Mouse (Mus musculus) liver, embryonic 13.5 days (tissue): ENCODE measurements at regions not wholly inside any gene's neighbourhood (a gene's known extent, or its start where the extent isn't known, plus 50 kb on each side); places are given as distances from the start of the nearest gene placed in this dataset.
A peak's percentile ranks its signal among the peaks of the same experiment; 100 is the strongest.

Experiments used
- ATAC-seq: fragments of 200-750 bp; cut with Nextera tagmentation; 2 replicates; pipeline ENCODE4 v1.8.0; 2017; ENCODE audit warnings: low read depth, mild to moderate bottlenecking, moderate number of reproducible peaks, moderate library complexity
- DNase-seq: peaks from one replicate; pipeline ENCODE4 v3.0.0; 2022
- H3K27ac ChIP-seq: fragments of 300-500 bp; sonication (generic); 2 replicates; pipeline ENCODE4 v1.5.1; 2015; ENCODE audit warnings: moderate library complexity, mild to moderate bottlenecking, inconsistent platforms
- H3K27me3 ChIP-seq: fragments of 300-500 bp; sonication (generic); 2 replicates; pipeline ENCODE4 v1.6.1; 2015; ENCODE audit warnings: mild to moderate bottlenecking, inconsistent platforms
- H3K36me3 ChIP-seq: fragments of 300-500 bp; sonication (generic); 2 replicates; pipeline ENCODE4 v1.6.1; 2015; ENCODE audit warnings: mild to moderate bottlenecking, inconsistent platforms
- H3K4me1 ChIP-seq: fragments of 300-500 bp; sonication (generic); replicated peaks from 2 replicates; pipeline ENCODE4 v1.6.1; 2015; ENCODE audit warnings: inconsistent platforms
- H3K4me2 ChIP-seq: fragments of 300-500 bp; sonication (generic); 2 replicates; pipeline ENCODE4 v1.6.1; 2015; ENCODE audit warnings: inconsistent platforms, mild to moderate bottlenecking, moderate library complexity
- H3K4me3 ChIP-seq: fragments of 300-500 bp; sonication (generic); replicated peaks from 2 replicates; pipeline ENCODE4 v1.5.1; 2015; ENCODE audit warnings: mild to moderate bottlenecking, inconsistent platforms
- H3K9ac ChIP-seq: fragments of 300-500 bp; sonication (generic); 2 replicates; pipeline ENCODE4 v1.6.1; 2015; ENCODE audit warnings: mild to moderate bottlenecking, inconsistent platforms
- H3K9me3 ChIP-seq: fragments of 300-500 bp; sonication (generic); replicated peaks from 2 replicates; pipeline ENCODE4 v1.6.1; 2016; ENCODE audit warnings: inconsistent platforms
- WGBS: fragments of 180-500 bp; shearing (Covaris S2); methylation state at CpG from one replicate; pipeline ENCODE4 v1.1.7; 2015; ENCODE audit not compliant: insufficient replicate concordance; 5-methylcytosine and 5-hydroxymethylcytosine counted together

DNA sequence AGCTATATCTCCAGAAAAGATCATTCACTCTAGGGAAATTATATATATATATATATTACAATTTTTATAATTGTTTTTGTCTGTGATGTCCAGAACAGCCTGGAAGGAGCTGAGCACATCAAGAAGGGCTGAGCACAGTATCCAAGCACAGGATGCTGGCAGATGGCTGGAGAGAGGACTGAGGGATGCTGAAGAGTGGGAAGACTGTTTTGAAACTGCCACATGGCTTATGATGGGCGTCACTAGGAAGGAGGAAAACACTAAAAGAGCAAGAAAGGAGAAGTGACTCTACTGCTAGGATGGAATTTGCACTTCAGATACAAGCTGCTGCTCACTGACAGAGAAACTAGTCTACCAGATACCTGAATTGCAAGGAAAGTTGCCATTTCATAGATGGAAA lies 50.4 kb upstream of the Atg10 start:
- no peak for DNase-seq
- Histone ChIP-seq H3K27me3 (no peaks in the 10 kb centered on the region), H3K4me3 (no peak overlapping the region), H3K9me3 (no peaks in the 10 kb centered on the region), H3K4me2 (no peak overlapping the region), H3K36me3 (no peaks in the 10 kb centered on the region), H3K9ac (no peak overlapping the region), H3K4me1 (no peaks in the 10 kb centered on the region), H3K27ac (no peak overlapping the region)
- no peak for ATAC-seq
- WGBS, result 36% methylated on average over 1 of the region's 1 CpGs

DNA sequence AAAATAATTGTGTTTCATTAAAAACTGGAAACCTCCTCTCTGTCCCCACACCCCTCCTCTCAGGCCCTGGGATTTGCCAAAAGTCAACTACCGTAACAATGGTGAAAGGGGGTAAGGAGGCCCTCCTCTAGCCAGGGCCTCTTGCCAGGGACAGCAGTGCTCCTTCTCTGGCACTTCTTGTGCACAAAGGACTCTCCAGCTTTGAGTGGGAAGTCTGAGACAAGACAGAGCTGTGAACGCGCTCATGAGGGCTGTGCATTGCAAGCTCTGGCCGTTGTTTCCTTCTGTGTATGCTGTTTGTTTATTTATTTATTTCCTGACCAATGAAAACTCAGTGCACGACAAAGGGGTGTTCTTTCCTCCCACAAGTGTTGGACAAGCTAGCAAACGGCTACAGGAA lies 50.8 kb upstream of the Atg10 start:
- no peak for DNase-seq
- WGBS, result 59% methylated on average over 6 of the region's 6 CpGs

DNA sequence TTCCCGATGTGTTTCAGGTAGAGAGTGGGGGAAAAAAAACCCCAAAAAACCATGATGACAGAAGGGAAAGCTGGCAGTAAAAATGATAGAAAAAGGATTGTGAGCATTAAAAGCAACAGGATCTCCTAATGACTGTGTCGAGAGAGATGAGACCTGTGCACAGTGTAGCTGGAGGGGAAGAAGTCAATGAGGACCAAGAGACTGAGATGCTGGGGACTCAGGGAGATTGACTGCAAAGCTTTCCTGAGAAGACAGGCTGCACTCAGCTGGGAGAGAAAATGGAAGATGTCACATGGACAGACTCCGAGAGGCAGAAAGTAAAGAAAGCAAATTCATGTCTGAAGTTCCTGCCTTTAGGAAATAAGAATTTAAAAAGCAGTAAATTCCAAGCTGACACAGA lies 55.7 kb upstream of the Atg10 start:
- Histone ChIP-seq H3K27me3 (no peaks in the 10 kb centered on the region), H3K4me1 (no peaks in the 10 kb centered on the region), H3K27ac (no peak overlapping the region), H3K4me3 (no peak overlapping the region), H3K4me2 (no peak overlapping the region), H3K36me3 (no peaks in the 10 kb centered on the region), H3K9me3 (no peaks in the 10 kb centered on the region), H3K9ac (no peak overlapping the region)
- no peak for DNase-seq
- ATAC-seq, result no peak
- WGBS, result 68% methylated on average over 3 of the region's 3 CpGs

More for the DNA sequence above, 50.8 kb upstream of the Atg10 start:
- H3K27ac ChIP-seq, result no peak overlapping the region
- no peaks in the 10 kb centered on the region for H3K36me3 ChIP-seq
- H3K27me3 ChIP-seq, result no peaks in the 10 kb centered on the region
- ATAC-seq, result no peak
- H3K4me1 ChIP-seq, result no peaks in the 10 kb centered on the region
- no peak overlapping the region for H3K9ac ChIP-seq
- no peaks in the 10 kb centered on the region for H3K9me3 ChIP-seq
- no peak overlapping the region for H3K4me3 ChIP-seq
- no peak overlapping the region for H3K4me2 ChIP-seq

DNA sequence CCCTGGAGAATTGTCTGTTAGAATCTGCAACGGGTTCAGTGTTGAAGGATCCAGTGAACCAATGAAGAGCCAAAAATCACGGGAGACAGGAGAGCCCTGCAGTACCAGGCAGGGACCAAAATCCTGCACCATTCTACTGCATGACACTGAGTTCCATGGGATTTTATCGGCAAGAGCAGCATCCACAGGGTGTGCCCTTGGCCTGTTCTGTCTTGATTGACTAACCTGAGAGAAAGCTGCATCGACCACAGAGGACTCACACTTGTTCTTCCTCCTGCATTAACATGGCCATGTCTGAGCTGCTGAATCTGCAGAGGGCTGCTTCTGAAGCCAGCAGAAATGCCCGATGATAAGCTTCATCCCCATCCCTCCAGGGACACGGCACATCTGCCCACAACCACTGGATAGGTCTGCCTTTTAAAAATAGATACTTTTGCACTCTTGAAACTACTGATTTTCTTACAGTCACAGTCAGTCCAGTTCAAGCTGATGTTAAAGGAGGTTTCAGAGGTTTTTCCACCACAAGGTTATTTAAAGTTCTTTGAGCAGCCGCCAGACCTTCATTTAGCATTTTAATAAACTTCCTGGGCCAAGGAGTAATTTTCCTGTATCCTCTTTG lies 71.9 kb upstream of the Atg10 start:
- peak; percentile 62; the same call in 1 of the 2 replicates for ATAC-seq
- H3K9me3 ChIP-seq, result 0 out of 2 replicates have a peak, but pooled peaks cover 3% of the 10 kb centered on the region
- H3K36me3 ChIP-seq, result no peaks in the 10 kb centered on the region
- no peak overlapping the region for H3K9ac ChIP-seq
- H3K27me3 ChIP-seq, result no peaks in the 10 kb centered on the region
- no peak for DNase-seq
- 57% methylated on average over 7 of the region's 7 CpGs for WGBS
- no peak overlapping the region for H3K4me3 ChIP-seq
- peaks cover 16% of the 10 kb centered on the region for H3K4me1 ChIP-seq
- H3K4me2 ChIP-seq, result no peak overlapping the region
- no peak overlapping the region for H3K27ac ChIP-seq

DNA sequence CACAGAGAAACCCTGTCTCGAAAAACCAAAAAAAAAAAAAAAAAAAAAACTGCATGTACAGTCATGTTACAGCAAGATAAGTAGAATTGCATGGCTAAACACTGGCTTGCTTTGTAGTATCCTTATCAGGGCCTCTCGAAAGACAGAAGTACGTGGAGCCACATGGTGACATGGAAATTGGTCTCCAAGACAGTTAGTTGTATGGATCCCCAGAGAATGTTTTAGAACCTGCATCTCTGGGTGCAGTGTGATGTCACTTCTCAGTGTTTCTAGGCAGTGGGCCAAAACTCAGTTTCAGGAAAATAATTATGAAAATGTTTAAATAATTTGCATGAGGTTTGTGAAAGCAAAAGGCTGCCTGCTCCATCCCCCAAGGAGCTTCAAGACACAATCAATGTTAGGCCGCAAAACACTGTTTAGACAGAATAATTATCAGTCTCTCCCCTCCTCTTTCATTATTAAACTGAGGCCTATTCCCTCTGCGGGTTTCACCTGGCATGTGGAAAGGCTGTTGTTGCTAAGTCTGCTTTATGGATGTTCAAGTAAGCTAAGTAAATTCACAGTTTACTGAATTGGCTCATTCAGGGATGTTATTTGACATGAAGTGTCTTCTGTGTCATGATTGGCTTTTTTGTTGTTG lies 72.9 kb upstream of the Atg10 start:
- WGBS, result 38% methylated on average over 5 of the region's 5 CpGs
- Histone ChIP-seq H3K4me3 (no peak overlapping the region), H3K27me3 (no peaks in the 10 kb centered on the region), H3K4me1 (peaks cover 20% of the 10 kb centered on the region), H3K9me3 (0 out of 2 replicates have a peak, but pooled peaks cover 3% of the 10 kb centered on the region), H3K4me2 (no peak overlapping the region), H3K9ac (no peak overlapping the region), H3K36me3 (no peaks in the 10 kb centered on the region), H3K27ac (peak overlapping the region; percentile 50; the same call in 1 of the 2 replicates)
- peak; percentile 84 for ATAC-seq
- peak; percentile 15 for DNase-seq

DNA sequence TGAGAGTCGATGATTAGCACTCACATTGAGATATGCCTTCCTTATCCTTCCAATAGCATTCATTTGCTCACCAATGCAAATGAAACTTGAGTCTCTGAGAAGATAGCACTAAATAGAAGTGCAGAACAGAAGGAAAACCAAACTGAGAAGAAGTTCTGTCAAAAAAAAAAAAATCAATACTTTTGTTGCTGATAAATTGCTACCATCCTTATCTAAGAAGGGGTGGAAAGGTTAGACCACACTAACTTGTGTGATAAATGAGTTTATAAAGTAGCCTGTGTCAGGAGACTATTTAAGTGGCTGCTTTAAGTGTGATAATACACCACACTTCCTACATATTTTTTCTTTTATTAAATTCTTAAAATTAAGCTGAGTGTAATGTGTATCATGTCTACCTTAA lies 78.1 kb upstream of the Atg10 start:
- Histone ChIP-seq H3K4me2 (no peak overlapping the region), H3K27ac (no peak overlapping the region), H3K4me3 (no peak overlapping the region), H3K9ac (no peak overlapping the region), H3K36me3 (no peaks in the 10 kb centered on the region), H3K9me3 (0 out of 2 replicates have a peak, but pooled peaks cover 3% of the 10 kb centered on the region), H3K4me1 (peaks cover 10% of the 10 kb centered on the region), H3K27me3 (no peaks in the 10 kb centered on the region)
- no peak for DNase-seq
- ATAC-seq, result no peak; the same call in 1 of the 2 replicates
- 36% methylated on average over 1 of the region's 1 CpGs for WGBS

DNA sequence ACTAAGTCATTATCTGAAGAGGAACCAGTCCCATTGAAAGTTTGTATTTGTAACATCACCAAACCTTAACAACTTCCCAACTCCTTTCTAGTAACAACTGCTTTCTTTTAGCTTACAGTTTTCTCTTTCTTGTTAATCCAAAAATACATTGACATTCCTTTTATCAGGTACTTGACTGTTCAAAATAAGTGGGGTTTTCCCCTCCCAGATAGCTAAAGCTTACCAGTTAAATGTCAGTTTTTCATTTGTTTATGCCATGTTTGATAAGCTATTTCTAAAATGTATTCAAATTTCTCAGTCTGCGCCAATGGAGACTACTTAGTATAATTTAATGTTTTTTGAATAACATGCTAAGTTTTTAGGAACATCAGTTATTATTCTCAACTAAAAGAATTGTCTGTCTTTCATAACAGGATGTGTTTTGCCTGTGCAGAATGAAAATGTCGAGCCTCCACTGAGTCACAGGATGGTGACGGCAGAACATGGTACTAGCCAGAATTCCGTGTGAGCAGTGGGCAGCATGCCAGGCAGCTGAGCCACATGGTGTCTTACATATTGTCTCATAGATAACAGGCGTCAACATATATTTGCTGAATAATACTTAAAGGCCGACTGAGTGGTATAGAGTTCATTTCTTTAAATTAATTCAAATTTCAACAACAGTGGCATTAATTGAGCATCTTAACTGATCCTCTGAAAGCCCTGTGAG lies 82.1 kb upstream of the Atg10 start:
- H3K27ac ChIP-seq, result no peak overlapping the region
- H3K4me3 ChIP-seq, result no peak overlapping the region
- no peak overlapping the region for H3K9ac ChIP-seq
- H3K36me3 ChIP-seq, result no peaks in the 10 kb centered on the region
- H3K27me3 ChIP-seq, result no peaks in the 10 kb centered on the region
- DNase-seq, result no peak
- 62% methylated on average over 6 of the region's 6 CpGs for whole genome bisulfite sequencing
- H3K4me1 ChIP-seq, result peaks cover 6% of the 10 kb centered on the region; the same call in 1 of the 2 replicates
- H3K9me3 ChIP-seq, result no peaks in the 10 kb centered on the region
- no peak for ATAC-seq
- H3K4me2 ChIP-seq, result no peak overlapping the region

DNA sequence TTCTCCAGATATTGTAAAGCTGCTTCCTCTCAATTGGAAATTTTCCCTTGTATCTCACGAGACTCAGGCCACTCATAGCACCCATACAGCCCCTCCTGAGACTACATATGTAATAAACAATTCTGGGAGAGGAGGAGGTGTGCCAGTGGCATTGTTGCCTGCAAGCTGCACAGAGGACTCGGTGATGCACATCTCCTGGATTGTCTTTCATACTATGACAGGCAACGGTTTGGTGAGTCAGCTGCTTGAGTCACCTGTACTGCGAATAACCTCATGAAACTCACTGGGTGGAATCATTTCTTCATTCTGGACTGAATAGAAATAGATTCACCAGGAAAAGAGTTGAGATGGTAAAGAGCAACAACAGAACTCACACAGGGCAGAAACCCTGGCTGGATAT lies 82.8 kb upstream of the Atg10 start:
- no peak overlapping the region for H3K4me3 ChIP-seq
- WGBS, result 76% methylated on average over 4 of the region's 4 CpGs
- no peak overlapping the region for H3K27ac ChIP-seq
- peaks cover 3% of the 10 kb centered on the region; the same call in 1 of the 2 replicates for H3K4me1 ChIP-seq
- no peaks in the 10 kb centered on the region for H3K36me3 ChIP-seq
- no peak for ATAC-seq
- no peak for DNase-seq
- H3K9ac ChIP-seq, result no peak overlapping the region
- H3K4me2 ChIP-seq, result no peak overlapping the region
- no peaks in the 10 kb centered on the region for H3K27me3 ChIP-seq
- no peaks in the 10 kb centered on the region for H3K9me3 ChIP-seq

DNA sequence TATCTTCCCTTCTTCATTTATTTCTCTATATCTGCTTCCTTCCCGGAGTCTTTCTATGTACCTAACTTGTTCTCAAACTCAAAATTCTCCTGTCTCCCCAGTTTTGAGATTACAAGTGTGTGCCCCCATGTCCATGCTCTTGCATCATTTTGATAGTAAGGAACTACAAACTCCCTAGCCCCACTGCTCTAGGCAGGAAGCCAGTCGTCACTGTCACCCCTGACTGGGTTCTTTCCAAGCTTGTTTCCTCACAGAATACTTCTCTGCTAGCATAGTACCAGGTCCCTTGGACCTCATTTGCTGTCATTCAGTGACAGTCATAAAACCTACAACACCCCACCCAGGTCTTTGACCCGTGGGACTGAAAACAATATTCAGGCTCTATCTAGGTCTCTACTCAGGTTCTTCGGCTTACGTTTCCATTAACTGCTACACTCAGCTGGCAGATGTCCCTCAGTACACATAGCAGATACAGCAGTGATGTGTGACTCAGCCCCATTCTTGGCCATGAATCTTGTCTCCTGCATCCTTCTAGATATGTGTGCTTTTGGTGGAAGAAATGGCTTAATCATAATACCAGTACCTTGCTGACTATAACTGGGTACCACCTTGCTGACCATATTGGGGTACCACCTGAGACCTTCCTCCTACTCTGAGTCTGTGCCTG lies 89.3 kb upstream of the Atg10 start:
- Histone ChIP-seq H3K4me3 (no peak overlapping the region), H3K4me1 (no peaks in the 10 kb centered on the region), H3K4me2 (no peak overlapping the region), H3K27ac (no peak overlapping the region), H3K27me3 (no peaks in the 10 kb centered on the region), H3K9ac (no peak overlapping the region), H3K9me3 (no peaks in the 10 kb centered on the region), H3K36me3 (no peaks in the 10 kb centered on the region)
- no peak for ATAC-seq
- no peak for DNase-seq
- 66% methylated on average over 5 of the region's 5 CpGs for WGBS

DNA sequence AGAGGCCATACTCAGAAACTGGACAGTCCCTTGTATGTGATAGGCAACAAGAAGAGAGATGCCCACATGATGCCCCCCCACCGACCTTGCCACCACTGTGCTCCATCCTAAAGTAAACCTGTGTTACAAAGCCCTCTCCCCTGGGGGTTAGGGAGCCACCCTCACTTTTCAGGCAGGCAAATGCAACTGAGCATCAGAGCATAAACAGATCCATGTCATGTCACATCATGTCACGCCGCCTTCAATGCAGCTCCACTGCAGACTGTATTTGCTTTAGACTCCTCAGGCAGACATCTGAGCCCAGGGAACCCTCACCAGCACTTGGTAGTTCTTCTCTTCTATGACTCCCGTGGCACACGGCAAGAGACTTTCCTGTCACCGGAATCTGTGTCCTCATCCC lies 98.6 kb upstream of the Atg10 start:
- H3K4me3 ChIP-seq, result no peak overlapping the region
- ATAC-seq (no peak), DNase-seq (no peak)
- no peaks in the 10 kb centered on the region for H3K4me1 ChIP-seq
- no peaks in the 10 kb centered on the region for H3K27me3 ChIP-seq
- no peak overlapping the region for H3K27ac ChIP-seq
- no peak overlapping the region for H3K9ac ChIP-seq
- WGBS, result 81% methylated on average over 6 of the region's 6 CpGs
- no peak overlapping the region for H3K4me2 ChIP-seq
- no peaks in the 10 kb centered on the region for H3K9me3 ChIP-seq
- no peaks in the 10 kb centered on the region for H3K36me3 ChIP-seq

DNA sequence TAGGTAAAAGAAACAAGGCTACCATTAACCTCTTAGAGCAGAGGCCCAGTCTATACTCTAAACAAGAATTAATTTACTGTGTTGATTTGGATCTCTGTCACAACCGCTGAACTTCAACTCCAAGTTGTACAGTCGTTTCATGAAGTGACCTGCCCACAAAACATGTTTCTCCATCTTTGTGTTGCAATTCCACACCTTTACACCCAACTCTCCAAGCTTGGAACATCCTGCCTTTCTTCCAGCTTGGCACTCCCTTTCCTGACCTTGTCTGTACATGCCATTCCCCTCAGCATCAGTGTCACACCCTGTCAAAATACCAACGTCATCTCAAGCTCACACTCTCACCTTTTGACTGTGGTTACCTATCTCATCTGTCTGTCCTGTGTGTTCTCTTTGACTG lies 103.1 kb upstream of the Atg10 start:
- 68% methylated on average over 3 of the region's 3 CpGs for WGBS
- ATAC-seq (no peak), DNase-seq (no peak)
- Histone ChIP-seq H3K9ac (no peak overlapping the region), H3K9me3 (no peaks in the 10 kb centered on the region), H3K27me3 (no peaks in the 10 kb centered on the region), H3K27ac (no peak overlapping the region), H3K4me1 (no peaks in the 10 kb centered on the region), H3K36me3 (no peaks in the 10 kb centered on the region), H3K4me2 (no peak overlapping the region), H3K4me3 (no peak overlapping the region)
